In genomic region chr3:86916626-86917025, GRCm38 (mm10) we compare ENCODE assay signal across 19 mouse cellular contexts. TPM values are rescaled to one million over a fixed set of nuclear protein-coding genes. Genes with fewer than 3 reads are reported as not detected.
DNase-seq lines count a peak whose midpoint lies in the region; ATAC-seq and TF ChIP-seq lines count a peak whose summit lies in the region.
"Had no signal": no experiment of that assay in that cellular context is flagged by ENCODE, and none has a peak within 500 bp of the region (broad histone marks: within the 10 kb centered on the region; RNA-seq: fewer than 3 reads in every experiment).

No protein-coding gene starts in this region.

- no peak for ATAC-seq in hindbrain, postnatal 0 days
- no peak for ATAC-seq in neural tube, embryonic 14.5 days (ENCODE audit: low read depth)

- no peak overlapping the region for H3K9ac ChIP-seq in hindbrain, postnatal 0 days (replicated peaks; ENCODE audit: low read length)
- H3K9ac ChIP-seq in neural tube, embryonic 14.5 days (replicated peaks; ENCODE audit: low read depth, low read length): no peak overlapping the region
- H3K9ac ChIP-seq: embryonic facial prominence, embryonic 12.5 days; heart, embryonic 15.5 days; limb, embryonic 12.5 days; liver, embryonic 14.5 days; stomach, embryonic 15.5 days had no signal

- H3K27ac ChIP-seq in hindbrain, postnatal 0 days: no peak overlapping the region
- H3K27ac ChIP-seq in neural tube, embryonic 14.5 days (ENCODE audit: low read depth, low read length): no peak overlapping the region
- H3K27ac ChIP-seq: embryonic facial prominence, embryonic 12.5 days; heart, embryonic 15.5 days; kidney, postnatal 0 days; left cerebral cortex, adult 2 months; limb, embryonic 12.5 days; liver, embryonic 14.5 days; stomach, embryonic 15.5 days had no signal

- no peak for TF ChIP-seq CTCF in hindbrain, postnatal 0 days (IDR thresholded peaks at IDR 0.05; ENCODE audit: low read depth)

- H3K4me1 ChIP-seq in hindbrain, postnatal 0 days (ENCODE audit: insufficient read depth, low read length): peaks cover 23% of the 10 kb centered on the region
- peaks cover 26% of the 10 kb centered on the region for H3K4me1 ChIP-seq in neural tube, embryonic 14.5 days (ENCODE audit: control insufficient read depth, insufficient read depth, low read length)

- no peaks in the 10 kb centered on the region for H3K36me3 ChIP-seq in hindbrain, postnatal 0 days (ENCODE audit: insufficient read depth, low read length)
- no peaks in the 10 kb centered on the region for H3K36me3 ChIP-seq in neural tube, embryonic 14.5 days (ENCODE audit: control insufficient read depth, insufficient read depth, low read length)
- H3K36me3 ChIP-seq: embryonic facial prominence, embryonic 12.5 days; heart, embryonic 15.5 days; limb, embryonic 12.5 days; stomach, embryonic 15.5 days had no signal

- WGBS in hindbrain, postnatal 0 days: 86% methylated on average over 4 of the region's 4 CpGs
- WGBS in neural tube, embryonic 14.5 days: 98% methylated on average over 4 of the region's 4 CpGs

- DNase-seq in heart, adult 11 months: peak; percentile 33
- DNase-seq in heart, adult 8-10 months (ENCODE audit: low spot score): no peak
- DNase-seq in ZHBTc4 (ENCODE audit: low read depth, low spot score): peak; percentile 68
- no peak for DNase-seq in hindbrain, postnatal 0 days (ENCODE audit: low spot score)
- DNase-seq in frontal cortex, postnatal 10 days (ENCODE audit: low spot score in 2 of 2): no peak
- DNase-seq in adrenal gland, adult 2 months: no peak
- DNase-seq: adrenal gland, postnatal 14 days; cerebellum, adult 2 months; heart, adult 18-20 months; kidney, adult 11 months had no signal

- no peak overlapping the region for H3K4me3 ChIP-seq in hindbrain, postnatal 0 days (ENCODE audit: low read length)
- H3K4me3 ChIP-seq in neural tube, embryonic 14.5 days (ENCODE audit: low read depth, low read length): no peak overlapping the region
- H3K4me3 ChIP-seq: embryonic facial prominence, embryonic 12.5 days; heart, embryonic 15.5 days; left cerebral cortex, adult 2 months; limb, embryonic 12.5 days; myocyte; stomach, embryonic 15.5 days had no signal

- peak overlapping the region; percentile 74 for H3K4me2 ChIP-seq in hindbrain, postnatal 0 days (ENCODE audit: low read depth, low read length)
- H3K4me2 ChIP-seq in neural tube, embryonic 14.5 days (ENCODE audit: low read depth, low read length): peak overlapping the region; percentile 88; the same call in 1 of the 2 replicates
- H3K4me2 ChIP-seq: embryonic facial prominence, embryonic 12.5 days; heart, embryonic 15.5 days; limb, embryonic 12.5 days; stomach, embryonic 15.5 days had no signal

- no peaks in the 10 kb centered on the region for H3K27me3 ChIP-seq in hindbrain, postnatal 0 days (ENCODE audit: insufficient read depth, low read length)
- H3K27me3 ChIP-seq in neural tube, embryonic 14.5 days (ENCODE audit: control insufficient read depth, insufficient read depth, low read length): no peaks in the 10 kb centered on the region; the same call in 1 of the 2 replicates

- no peaks in the 10 kb centered on the region for H3K9me3 ChIP-seq in hindbrain, postnatal 0 days (ENCODE audit: low read length)
- no peaks in the 10 kb centered on the region for H3K9me3 ChIP-seq in neural tube, embryonic 14.5 days (ENCODE audit: control insufficient read depth, low read length)
- H3K9me3 ChIP-seq: embryonic facial prominence, embryonic 12.5 days; heart, embryonic 15.5 days; limb, embryonic 12.5 days; stomach, embryonic 15.5 days had no signal

RNA-seq across cellular contexts. Expression of gene Dclk2, which starts 4.0 kb away (rescaled TPM):
- 1 to 10 TPM in 3 of 4 experiments, under 1 TPM in 1; 0.84 to 1.7 (median 1.3) TPM for total RNA-seq in heart, adult 8-10 months (2022)
- total RNA-seq in hindbrain, postnatal 0 days (2014; rRNA removed): 159 and 176 TPM in 2 replicates
- 68.1 and 69.6 TPM in 2 replicates for polyA plus RNA-seq in hindbrain, postnatal 0 days (2015; fragmentation: Nextera tagmentation; extraction: Ambion mirVana)
- polyA plus RNA-seq in neural tube, embryonic 14.5 days (2014; fragmentation: Nextera tagmentation; extraction: Ambion mirVana): 75.5 and 83.4 TPM in 2 replicates
- 1 to 10 TPM; 6.1 to 7.7 TPM for total RNA-seq in adrenal gland, adult 2 months (2021)
- 6.1 and 6.3 TPM in 2 replicates for polyA plus RNA-seq in adrenal gland, adult 2 months (2012; rRNA removed)

Comparison
In these comparisons a context has a peak if more than half of its experiments do, and no peak if none do; other contexts are left out.
1. DNase-seq: peak in heart, adult 11 months (single experiment) and ZHBTc4 (single experiment); none in heart, adult 8-10 months (single experiment), hindbrain, postnatal 0 days (single experiment), frontal cortex, postnatal 10 days (0 of 2) and adrenal gland, adult 2 months (single experiment).
2. RNA of gene Dclk2, which starts 4.0 kb away (total RNA-seq): 159 to 176 TPM in hindbrain, postnatal 0 days; 6.1 to 7.7 TPM in adrenal gland, adult 2 months and 0.84 to 1.7 TPM in heart, adult 8-10 months; every median in the first group is over 10 times any median in the second.